Mouse (Mus musculus) liver, postnatal 0 days (tissue): Measurements from ENCODE around the gene Prima1. TPM values are rescaled to one million over a fixed set of nuclear protein-coding genes. Genes with fewer than 3 reads are reported as not detected.

Source experiments
- ATAC-seq: fragments of 200-750 bp; cut with Nextera tagmentation; 2 replicates; pipeline ENCODE4 v1.8.0; 2017; ENCODE audit warnings: mild to moderate bottlenecking, moderate library complexity
- DNase-seq: peaks from one replicate; pipeline ENCODE4 v3.0.0-alpha.2; 2016
- H3K27ac ChIP-seq: fragments of 300-500 bp; sonication (generic); 2 replicates; pipeline ENCODE4 v1.5.1; 2014; ENCODE audit warnings: antibody characterized with exemption, moderate library complexity, mild to moderate bottlenecking, low read depth
- H3K27me3 ChIP-seq: fragments of 300-500 bp; sonication (generic); 2 replicates; pipeline ENCODE4 v1.6.1; 2014; ENCODE audit warnings: low read length, control low read depth, mixed read lengths; ENCODE audit not compliant: insufficient read depth
- H3K36me3 ChIP-seq: fragments of 300-500 bp; sonication (generic); replicated peaks from 2 replicates; pipeline ENCODE4 v1.6.1; 2014; ENCODE audit warnings: mild to moderate bottlenecking, control low read depth, low read length, moderate library complexity, mixed read lengths; ENCODE audit not compliant: insufficient read depth
- H3K4me1 ChIP-seq: fragments of 300-500 bp; sonication (generic); 2 replicates; pipeline ENCODE4 v1.6.1; 2014; ENCODE audit warnings: antibody characterized with exemption, mild to moderate bottlenecking, control low read depth; ENCODE audit not compliant: insufficient read depth
- H3K4me2 ChIP-seq: fragments of 300-500 bp; sonication (generic); 2 replicates; pipeline ENCODE4 v1.6.1; 2014; ENCODE audit warnings: low read depth, mild to moderate bottlenecking, low read length, moderate library complexity, mixed read lengths
- H3K4me3 ChIP-seq: fragments of 300-500 bp; sonication (generic); 2 replicates; pipeline ENCODE4 v1.5.1; 2014; ENCODE audit warnings: low read depth, low read length
- H3K9ac ChIP-seq: fragments of 300-500 bp; sonication (generic); replicated peaks from 2 replicates; pipeline ENCODE4 v1.6.1; 2014; ENCODE audit warnings: mild to moderate bottlenecking, moderate library complexity
- H3K9me3 ChIP-seq: fragments of 300-500 bp; sonication (generic); 2 replicates; pipeline ENCODE4 v1.6.1; 2016; ENCODE audit warnings: mild to moderate bottlenecking, control low read depth, low read length, mixed read lengths
- CTCF ChIP-seq: sonication (generic); IDR thresholded peaks from 2 replicates; pipeline ENCODE4 v1.5.1; 2016; ENCODE audit warnings: antibody characterized with exemption, low read depth
- EP300 ChIP-seq: IDR thresholded peaks from 2 replicates; pipeline ENCODE4 v1.6.1; 2016; ENCODE audit warnings: antibody characterized with exemption, low read depth, mild to moderate bottlenecking
- WGBS: fragments of 180-500 bp; shearing (Covaris S2); extraction: QIAGEN DNeasy Blood & Tissue Kit; methylation state at CpG from one replicate; pipeline ENCODE4 v1.1.7; 2014; ENCODE audit not compliant: insufficient replicate concordance; 5-methylcytosine and 5-hydroxymethylcytosine counted together
- polyA plus RNA-seq: library from polyadenylated mRNA; unstranded; fragments of >200 nt; fragmentation: Nextera tagmentation; extraction: Ambion mirVana; gene quantifications from 2 replicates; pipeline ENCODE4 v1.2.1, GENCODE M21; 2015

The Prima1 gene
- polyA plus RNA-seq, 1 experiment from 2014 or later: not detected

GRCm38 (mm10) chr12:103215877-103216610 is 25.9 kb downstream of the Prima1 start:
- Histone ChIP-seq H3K4me3 (no peak overlapping the region), H3K27me3 (no peaks in the 10 kb centered on the region), H3K4me2 (no peak overlapping the region), H3K9me3 (no peaks in the 10 kb centered on the region), H3K27ac (no peak overlapping the region), H3K9ac (no peak overlapping the region), H3K36me3 (no peaks in the 10 kb centered on the region), H3K4me1 (no peaks in the 10 kb centered on the region)
- TF ChIP-seq CTCF (no peak), EP300 (no peak)
- ATAC-seq: no peak
- 56% methylated on average over 6 of the region's 6 CpGs for WGBS
- no peak for DNase-seq

- Histone ChIP-seq H3K36me3 (no peaks in the 10 kb centered on the region), H3K9me3 (no peaks in the 10 kb centered on the region), H3K9ac (no peak overlapping the region), H3K4me3 (no peak overlapping the region), H3K4me2 (no peak overlapping the region), H3K4me1 (no peaks in the 10 kb centered on the region), H3K27ac (no peak overlapping the region), H3K27me3 (no peaks in the 10 kb centered on the region)
- ATAC-seq (no peak), DNase-seq (no peak)
- TF ChIP-seq EP300: no peak
- no peak for TF ChIP-seq CTCF
- 77% methylated on average over 2 of the region's 2 CpGs for WGBS
Observed at GRCm38 (mm10) chr12:103214797-103215196, 27.2 kb downstream of the Prima1 start.

- DNase-seq (no peak), ATAC-seq (no peak)
- Histone ChIP-seq H3K4me1 (no peaks in the 10 kb centered on the region), H3K36me3 (no peaks in the 10 kb centered on the region), H3K27ac (no peak overlapping the region), H3K9me3 (no peaks in the 10 kb centered on the region), H3K4me3 (no peak overlapping the region), H3K4me2 (no peak overlapping the region), H3K9ac (no peak overlapping the region), H3K27me3 (no peaks in the 10 kb centered on the region)
- TF ChIP-seq CTCF: no peak
- no peak for TF ChIP-seq EP300
- WGBS: 68% methylated on average over 10 of the region's 10 CpGs
Observed at GRCm38 (mm10) chr12:103214270-103214669, 27.7 kb downstream of the Prima1 start.

DNA sequence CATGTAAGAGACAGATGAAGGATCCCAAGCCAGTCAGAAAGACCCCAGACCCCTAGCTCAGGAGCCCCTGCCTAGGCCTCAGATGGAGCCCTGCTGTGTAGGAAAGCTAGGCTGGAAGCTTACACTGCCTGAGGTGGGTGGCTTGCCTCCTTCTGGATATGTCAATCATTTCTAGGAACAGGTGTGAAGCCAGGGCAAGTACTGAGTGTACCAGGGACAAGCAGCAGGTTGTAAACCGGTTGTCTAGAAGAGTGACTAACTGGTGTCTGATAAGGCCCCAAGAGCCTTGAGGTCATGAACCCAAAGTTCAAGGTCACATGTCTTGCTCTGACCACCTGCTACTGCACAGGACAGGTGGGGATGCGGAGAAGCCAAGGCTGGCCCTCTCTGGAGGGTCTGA is 28.4 kb downstream of the Prima1 start:
- Histone ChIP-seq H3K4me3 (no peak overlapping the region), H3K27me3 (no peaks in the 10 kb centered on the region), H3K9me3 (no peaks in the 10 kb centered on the region), H3K36me3 (no peaks in the 10 kb centered on the region), H3K4me1 (no peaks in the 10 kb centered on the region), H3K4me2 (no peak overlapping the region), H3K9ac (no peak overlapping the region), H3K27ac (no peak overlapping the region)
- ATAC-seq (no peak), DNase-seq (no peak)
- TF ChIP-seq CTCF: no peak
- TF ChIP-seq EP300: no peak
- 72% methylated on average over 2 of the region's 2 CpGs for WGBS

DNA sequence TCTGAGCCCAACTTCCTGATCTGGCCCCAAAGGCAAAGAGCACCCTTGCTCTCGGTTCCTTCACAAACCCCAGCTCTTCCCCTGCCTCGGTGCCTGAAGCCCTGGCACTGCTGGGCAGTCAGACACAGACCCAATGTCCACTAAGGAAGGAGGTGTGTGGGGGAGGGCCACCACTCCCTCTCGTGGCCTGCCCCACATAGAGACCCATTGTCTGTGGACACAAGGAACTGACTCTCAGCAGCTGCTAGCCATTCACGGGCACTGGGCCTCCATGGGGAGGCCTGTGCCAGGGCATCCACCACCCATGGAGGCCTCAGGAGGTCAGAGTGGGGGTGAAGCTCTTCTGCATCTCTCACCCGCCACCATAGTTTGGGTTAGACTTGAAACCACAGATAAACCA is 30.9 kb downstream of the Prima1 start:
- H3K36me3 ChIP-seq: no peaks in the 10 kb centered on the region
- no peaks in the 10 kb centered on the region for H3K27me3 ChIP-seq
- H3K4me3 ChIP-seq: no peak overlapping the region
- no peak for DNase-seq
- no peak overlapping the region for H3K9ac ChIP-seq
- TF ChIP-seq EP300 (no peak), CTCF (no peak)
- H3K9me3 ChIP-seq: no peaks in the 10 kb centered on the region
- WGBS: 50% methylated on average over 5 of the region's 5 CpGs
- H3K27ac ChIP-seq: no peak overlapping the region
- ATAC-seq: no peak
- no peaks in the 10 kb centered on the region for H3K4me1 ChIP-seq
- H3K4me2 ChIP-seq: no peak overlapping the region

GRCm38 (mm10) chr12:103209581-103209980 is 32.4 kb downstream of the Prima1 start:
- no peaks in the 10 kb centered on the region for H3K4me1 ChIP-seq
- no peak for DNase-seq
- H3K27me3 ChIP-seq: no peaks in the 10 kb centered on the region
- no peaks in the 10 kb centered on the region for H3K9me3 ChIP-seq
- WGBS: 84% methylated on average over 7 of the region's 7 CpGs
- H3K4me2 ChIP-seq: no peak overlapping the region
- H3K4me3 ChIP-seq: no peak overlapping the region
- TF ChIP-seq CTCF (no peak), EP300 (no peak)
- no peak for ATAC-seq
- no peak overlapping the region for H3K9ac ChIP-seq
- no peak overlapping the region for H3K27ac ChIP-seq
- no peaks in the 10 kb centered on the region for H3K36me3 ChIP-seq
